Mouse (Mus musculus) R1 (cell line): Measurements from ENCODE around the gene Ccdc162.

Experiments
- DNase-seq: peaks from one replicate; pipeline ENCODE4 v3.0.0-alpha.2; 2018; ENCODE audit warnings: low read depth, low spot score

The Ccdc162 gene

DNA sequence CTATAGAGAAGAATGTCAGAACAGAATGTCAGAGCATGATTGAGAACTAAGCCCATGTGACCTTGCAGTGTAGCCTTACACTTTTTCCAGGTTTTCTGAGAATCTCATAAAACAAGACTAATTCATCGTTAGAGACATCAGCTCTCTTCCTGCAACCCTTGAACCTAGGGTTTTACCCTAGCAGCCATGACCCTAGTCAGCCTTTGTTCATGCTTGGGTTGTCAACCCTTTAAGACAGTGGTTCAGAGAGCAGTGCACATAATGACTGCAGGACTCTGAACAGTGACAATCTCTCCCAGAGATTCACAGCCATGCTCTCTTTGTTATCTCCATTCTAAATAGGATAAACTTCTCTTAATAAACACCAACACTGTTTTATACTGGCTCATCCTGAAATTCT lies 137.9 kb downstream of the Ccdc162 start:
- no peak for DNase-seq

GRCm38 (mm10) chr10:41576328-41576833 lies 140.1 kb downstream of the Ccdc162 start:
- no peak for DNase-seq

DNA sequence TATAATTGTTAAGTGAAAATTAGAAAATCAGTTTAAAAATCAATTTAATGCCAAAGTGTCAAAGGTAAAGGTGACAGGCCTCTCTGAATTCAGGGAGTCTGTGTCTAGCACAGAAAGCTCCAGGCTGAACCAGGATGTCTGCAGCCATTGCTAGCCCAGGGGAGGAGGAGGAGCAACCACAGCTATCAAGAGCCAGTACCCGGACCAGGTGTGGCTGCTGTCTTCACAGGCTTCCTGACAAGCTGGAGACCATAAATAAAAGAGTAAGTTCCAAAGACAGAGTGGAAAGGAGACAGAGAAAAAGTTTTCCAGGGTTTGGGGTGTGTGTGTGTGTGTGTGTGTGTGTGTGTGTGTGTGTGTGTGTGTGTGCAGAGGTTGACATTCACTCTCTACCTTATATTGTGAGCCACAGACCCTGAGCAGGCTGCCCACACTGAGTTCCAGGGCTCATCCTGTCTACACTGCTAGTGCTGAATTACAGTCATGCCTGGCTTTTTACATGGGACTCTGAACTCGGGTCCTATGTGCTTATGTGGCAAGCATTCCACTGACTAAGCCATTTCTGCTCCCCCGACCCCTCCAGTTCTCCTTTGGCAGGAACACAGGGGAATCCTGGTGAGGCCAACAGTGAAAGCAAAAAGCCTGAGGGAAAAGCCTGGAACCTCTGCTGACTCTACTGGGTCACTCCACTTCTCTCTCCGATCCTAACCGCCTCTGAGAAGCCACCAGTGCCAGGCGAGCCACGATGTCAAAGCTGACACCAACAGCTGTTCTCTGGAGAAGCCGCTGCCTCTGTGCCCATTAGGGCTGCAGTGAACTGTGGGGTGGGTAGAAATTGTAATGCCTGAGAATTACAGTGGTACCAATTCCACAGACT lies 140.7 kb downstream of the Ccdc162 start:
- no peak for DNase-seq

DNA sequence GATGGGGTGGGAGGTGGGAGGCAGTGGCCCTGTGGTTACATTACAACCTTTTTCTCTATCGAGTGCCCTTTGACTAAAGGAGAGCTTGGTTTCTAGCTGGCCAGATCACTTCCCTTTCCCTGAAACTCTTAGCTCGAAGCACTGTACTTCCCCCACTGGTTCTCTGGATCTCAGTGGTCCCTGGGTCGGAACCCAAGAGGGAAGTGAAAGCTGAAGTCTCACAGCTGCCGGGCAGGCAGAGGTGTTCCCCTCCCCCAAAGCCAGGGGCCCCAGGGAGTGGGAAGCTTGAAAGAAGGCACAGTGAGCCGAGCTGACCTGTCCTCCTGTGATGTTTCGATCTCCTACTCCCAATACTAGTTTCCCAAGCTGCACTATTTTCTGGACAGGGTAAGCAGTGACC lies 143.2 kb downstream of the Ccdc162 start:
- DNase-seq: no peak

- no peak for DNase-seq
Observed at GRCm38 (mm10) chr10:41572274-41572673, 144.2 kb downstream of the Ccdc162 start.

- no peak for DNase-seq
Observed at GRCm38 (mm10) chr10:41571065-41571464, 145.4 kb downstream of the Ccdc162 start.

GRCm38 (mm10) chr10:41568306-41568705 lies 148.1 kb downstream of the Ccdc162 start:
- DNase-seq: no peak

- DNase-seq: no peak
Observed at GRCm38 (mm10) chr10:41565141-41565540, 151.3 kb downstream of the Ccdc162 start.

DNA sequence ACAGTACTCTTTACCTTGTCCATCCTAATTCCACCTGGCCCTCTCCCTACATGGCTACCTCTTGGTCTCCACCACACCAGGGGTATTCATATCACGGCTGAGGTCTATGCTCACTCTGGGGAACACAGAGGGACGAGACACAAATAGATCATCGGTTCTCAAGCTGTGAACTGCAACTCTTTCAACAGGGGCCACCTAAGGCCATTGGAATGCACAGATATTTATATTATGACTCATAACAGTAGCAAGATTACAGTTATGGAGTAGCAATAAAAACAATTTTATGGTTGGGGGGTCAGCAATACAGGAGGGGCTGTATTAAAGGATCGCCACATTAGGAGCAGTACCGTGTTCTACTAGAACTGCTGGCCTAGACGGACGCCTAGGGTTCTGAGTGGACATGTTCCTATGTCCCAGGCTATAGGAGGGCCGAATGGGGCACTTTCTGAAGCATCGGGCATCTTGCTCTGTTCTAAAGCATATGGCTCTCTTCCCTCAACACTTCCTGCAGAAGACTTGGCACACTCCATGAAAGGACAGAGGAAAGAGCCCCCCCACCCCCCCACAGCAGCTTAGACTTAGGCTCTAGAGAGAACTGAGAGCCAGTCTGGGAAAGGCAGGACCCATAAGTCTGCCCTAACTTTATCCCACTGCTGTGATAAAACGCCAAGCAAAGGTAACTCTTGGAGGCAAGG lies 154.6 kb downstream of the Ccdc162 start:
- DNase-seq: no peak

DNA sequence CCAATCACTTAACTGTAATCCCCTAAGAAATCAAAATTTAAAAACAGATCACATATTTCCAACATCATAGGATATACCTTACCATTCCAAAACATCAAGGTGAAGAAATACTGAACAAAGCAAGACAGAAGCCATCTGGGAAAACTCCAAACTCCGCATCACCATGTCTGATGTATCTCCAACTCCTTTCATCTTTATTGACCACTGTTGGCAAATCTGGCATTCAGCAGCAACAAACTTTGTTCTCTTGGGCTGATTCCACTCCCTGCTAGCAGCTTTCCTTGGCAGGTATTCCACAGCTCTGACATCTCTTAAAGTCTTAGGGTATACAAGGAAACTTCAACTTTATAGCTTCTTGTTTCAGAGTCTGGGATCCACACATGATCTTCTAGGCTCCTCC lies 158.0 kb downstream of the Ccdc162 start:
- DNase-seq: no peak

- DNase-seq: no peak
Observed at GRCm38 (mm10) chr10:41555081-41555480, 161.4 kb downstream of the Ccdc162 start.

DNA sequence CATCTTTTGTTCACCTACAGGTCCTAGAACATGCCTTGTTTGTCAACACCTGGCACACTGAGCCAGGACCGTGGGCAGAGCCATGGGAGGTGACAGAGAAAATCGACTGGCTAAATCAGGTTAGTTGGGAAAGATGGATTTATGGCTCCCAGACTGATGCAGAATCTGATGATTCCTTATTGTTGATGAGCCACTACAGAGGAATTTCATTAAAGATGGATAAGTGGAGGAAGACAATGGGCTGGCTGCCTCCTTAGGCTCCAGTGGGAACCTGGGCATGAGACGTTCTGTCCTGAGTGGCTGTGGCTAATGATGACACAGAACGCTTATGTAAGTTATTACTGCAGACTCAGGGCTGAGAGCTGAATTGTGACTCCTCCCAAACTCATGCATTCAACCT lies 162.7 kb downstream of the Ccdc162 start:
- no peak for DNase-seq

GRCm38 (mm10) chr10:41552847-41553589 lies 163.4 kb downstream of the Ccdc162 start:
- peak; percentile 29 for DNase-seq

DNA sequence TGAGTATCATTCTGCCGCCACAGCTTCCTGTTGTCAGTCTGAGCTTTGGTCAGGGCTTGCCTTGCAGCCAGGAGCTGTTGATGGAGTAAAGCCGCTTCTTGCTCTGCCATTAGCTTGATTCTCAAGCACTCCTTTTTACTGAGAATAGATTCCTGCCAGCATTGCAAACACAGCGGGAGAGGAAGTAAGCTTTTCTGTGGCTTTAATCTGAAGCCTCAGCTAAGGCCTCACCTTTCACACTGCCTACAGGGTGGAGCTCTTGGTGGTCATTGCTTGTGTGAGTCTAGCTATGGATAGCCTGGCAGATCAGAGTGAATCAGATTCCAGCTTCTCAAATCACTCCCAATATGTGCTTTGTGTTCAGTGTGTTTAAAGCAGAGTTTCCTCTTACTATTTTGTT lies 164.1 kb downstream of the Ccdc162 start:
- DNase-seq: peak; percentile 83

DNA sequence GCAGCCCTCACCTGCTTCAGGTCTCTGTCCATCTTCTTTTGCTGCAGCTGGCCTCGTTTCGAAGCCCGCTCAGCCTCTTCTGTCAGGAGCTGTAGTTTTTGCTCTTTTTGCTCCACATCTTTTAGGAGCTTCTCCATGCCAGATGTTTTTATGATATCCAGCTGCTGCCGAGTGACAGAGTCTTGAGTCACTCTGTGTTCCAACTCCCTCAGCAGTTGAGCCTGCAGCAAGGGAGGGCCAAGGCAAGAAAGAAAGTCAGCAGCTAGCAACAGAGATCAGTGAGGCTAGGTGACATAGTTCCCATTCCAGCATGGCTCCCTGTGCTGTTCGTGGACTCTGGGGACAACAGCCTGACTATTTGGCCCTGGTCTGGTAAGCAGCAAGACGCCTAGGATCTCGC lies 165.7 kb downstream of the Ccdc162 start:
- DNase-seq: no peak

- DNase-seq: no peak
Observed at GRCm38 (mm10) chr10:41546396-41547165, 169.9 kb downstream of the Ccdc162 start.

DNA sequence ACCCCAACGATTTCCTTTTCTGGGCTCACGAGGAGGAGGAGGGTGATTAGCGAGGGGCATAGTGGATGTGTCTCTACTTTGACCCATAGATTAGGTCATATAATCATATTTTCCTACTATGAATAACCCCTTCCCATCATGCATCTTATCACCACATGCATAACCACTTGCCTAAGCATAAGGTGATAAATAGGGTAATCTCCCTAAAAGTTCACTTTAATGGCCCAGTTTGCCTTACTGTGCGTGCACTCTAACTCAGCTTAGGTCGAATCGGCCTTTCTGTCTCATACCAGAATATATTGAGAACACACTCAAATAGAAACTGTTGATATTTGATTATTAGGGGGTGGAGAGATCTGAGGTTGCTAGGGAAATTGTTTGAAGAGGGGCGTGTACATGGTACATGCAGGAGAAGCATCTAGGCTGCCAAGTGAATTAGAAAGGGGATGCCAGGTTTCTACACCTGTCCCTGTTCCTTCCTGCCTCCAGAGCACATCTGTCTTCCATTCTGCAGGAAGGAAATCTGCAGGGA lies 171.1 kb downstream of the Ccdc162 start:
- DNase-seq: no peak

- peak; percentile 67 for DNase-seq
Observed at GRCm38 (mm10) chr10:41544481-41545190, 171.8 kb downstream of the Ccdc162 start.

GRCm38 (mm10) chr10:41543844-41544243 lies 172.6 kb downstream of the Ccdc162 start:
- no peak for DNase-seq

DNA sequence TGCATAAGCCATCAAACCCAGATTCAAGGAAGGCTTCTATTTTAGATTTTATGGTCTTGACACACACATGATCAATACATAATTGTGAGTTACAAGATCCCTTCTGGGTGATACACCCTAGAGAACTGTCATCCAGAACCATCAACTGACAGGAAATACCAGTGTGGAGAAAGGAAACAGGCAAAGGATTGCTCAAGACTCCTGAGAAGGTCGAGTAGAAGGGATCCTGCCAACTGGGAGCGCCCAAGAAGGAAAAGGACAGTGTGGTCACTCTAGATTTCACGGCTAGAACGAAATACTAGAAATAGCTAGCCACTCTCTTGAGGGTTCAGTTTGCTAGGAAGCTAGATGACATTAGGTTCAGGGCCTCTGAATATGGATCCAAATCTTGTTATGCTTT lies 173.0 kb downstream of the Ccdc162 start:
- no peak for DNase-seq
